Mouse (Mus musculus): ENCODE results near the gene Bpgm. TPM values are rescaled to one million over a fixed set of nuclear protein-coding genes. Genes with fewer than 3 reads are reported as not detected.
A peak's percentile ranks its signal among the peaks of the same experiment; 100 is the strongest.

Gene Bpgm
- polyA plus RNA-seq, 1 experiment: not detected

DNA sequence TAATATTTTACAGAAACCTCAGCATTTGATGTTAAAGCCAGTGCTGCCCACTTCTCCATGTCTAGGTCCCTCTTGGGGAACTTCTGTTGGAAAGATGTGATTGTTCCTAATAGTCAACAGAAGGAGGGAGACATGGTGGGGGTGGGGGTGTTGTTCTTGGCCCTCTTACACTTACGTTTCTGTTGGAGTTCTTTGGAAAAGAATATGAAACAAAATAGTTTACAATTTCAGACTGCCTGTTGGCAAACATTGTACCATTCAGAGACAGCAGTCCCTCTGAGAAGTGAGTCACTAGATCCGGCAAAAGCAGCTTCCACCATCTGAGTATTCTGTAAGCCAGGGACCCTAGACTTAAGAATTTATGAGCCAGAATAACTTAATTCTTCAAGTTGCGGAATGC, 54.0 kb downstream of the Bpgm start:
- 64% methylated on average over 3 of the region's 3 CpGs for WGBS
- no peak overlapping the region for H3K4me3 ChIP-seq (ENCODE audit: insufficient read depth, low read depth, low read length)
- no peak overlapping the region for H3K27ac ChIP-seq (ENCODE audit: insufficient read depth, low read depth, low read length)
- H3K4me1 ChIP-seq (ENCODE audit: control insufficient read depth, insufficient read depth, low read length): peaks cover 2% of the 10 kb centered on the region; the same call in 1 of the 2 replicates
- TF ChIP-seq CTCF (IDR thresholded peaks at IDR 0.05; ENCODE audit: insufficient read depth, low read depth, low read length) (no peak), POLR2A (IDR thresholded peaks at IDR 0.05; ENCODE audit: insufficient read depth, low read depth, low read length) (no peak)

- Histone ChIP-seq H3K4me3 (ENCODE audit: insufficient read depth, low read depth, low read length) (no peak overlapping the region), H3K4me1 (ENCODE audit: control insufficient read depth, insufficient read depth, low read length) (peaks cover 2% of the 10 kb centered on the region; the same call in 1 of the 2 replicates), H3K27ac (ENCODE audit: insufficient read depth, low read depth, low read length) (no peak overlapping the region)
- TF ChIP-seq CTCF (IDR thresholded peaks at IDR 0.05; ENCODE audit: insufficient read depth, low read depth, low read length): no peak
- no peak for TF ChIP-seq POLR2A (IDR thresholded peaks at IDR 0.05; ENCODE audit: insufficient read depth, low read depth, low read length)
- WGBS: 100% methylated on average over 1 of the region's 1 CpGs
These were observed 57.0 kb downstream of the Bpgm start for GRCm38 (mm10) chr6:34533055-34533454.

DNA sequence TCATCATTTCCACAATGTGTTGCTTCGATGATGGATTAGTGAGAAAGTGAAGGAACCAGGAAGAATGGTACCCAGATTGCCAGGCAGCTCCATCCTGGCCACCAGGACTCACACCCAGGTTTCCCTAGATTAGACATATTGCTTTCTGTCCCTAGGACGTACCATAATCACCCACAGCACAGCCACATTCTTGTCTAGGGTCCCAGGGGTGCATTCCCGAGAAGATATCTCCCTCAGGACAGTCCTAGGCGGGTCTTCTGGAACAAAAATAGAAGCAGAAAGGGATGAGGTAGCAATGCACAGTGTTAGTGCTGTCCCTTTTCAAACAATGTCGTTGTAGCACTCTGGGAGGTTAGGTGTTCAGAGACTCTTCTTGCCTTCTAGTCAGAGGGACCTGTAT, 57.9 kb downstream of the Bpgm start:
- Histone ChIP-seq H3K4me1 (ENCODE audit: control insufficient read depth, insufficient read depth, low read length) (peaks cover 2% of the 10 kb centered on the region; the same call in 1 of the 2 replicates), H3K27ac (ENCODE audit: insufficient read depth, low read depth, low read length) (no peak overlapping the region), H3K4me3 (ENCODE audit: insufficient read depth, low read depth, low read length) (no peak overlapping the region)
- TF ChIP-seq CTCF (IDR thresholded peaks at IDR 0.05; ENCODE audit: insufficient read depth, low read depth, low read length) (no peak), POLR2A (IDR thresholded peaks at IDR 0.05; ENCODE audit: insufficient read depth, low read depth, low read length) (no peak)
- WGBS: 85% methylated on average over 5 of the region's 5 CpGs

- peaks cover 9% of the 10 kb centered on the region for H3K4me1 ChIP-seq (ENCODE audit: control insufficient read depth, insufficient read depth, low read length)
- no peak for TF ChIP-seq CTCF (IDR thresholded peaks at IDR 0.05; ENCODE audit: insufficient read depth, low read depth, low read length)
- no peak for TF ChIP-seq POLR2A (IDR thresholded peaks at IDR 0.05; ENCODE audit: insufficient read depth, low read depth, low read length)
- WGBS: 74% methylated on average over 4 of the region's 4 CpGs
- H3K4me3 ChIP-seq (ENCODE audit: insufficient read depth, low read depth, low read length): no peak overlapping the region
- no peak overlapping the region for H3K27ac ChIP-seq (ENCODE audit: insufficient read depth, low read depth, low read length)
These were observed 66.9 kb downstream of the Bpgm start for GRCm38 (mm10) chr6:34542866-34543265.

- TF ChIP-seq POLR2A (IDR thresholded peaks at IDR 0.05; ENCODE audit: insufficient read depth, low read depth, low read length) (no peak), CTCF (IDR thresholded peaks at IDR 0.05; ENCODE audit: insufficient read depth, low read depth, low read length) (no peak)
- H3K27ac ChIP-seq (ENCODE audit: insufficient read depth, low read depth, low read length): no peak overlapping the region
- WGBS: 44% methylated on average over 21 of the region's 21 CpGs
- H3K4me1 ChIP-seq (ENCODE audit: control insufficient read depth, insufficient read depth, low read length): peaks cover 9% of the 10 kb centered on the region
- H3K4me3 ChIP-seq (ENCODE audit: insufficient read depth, low read depth, low read length): no peak overlapping the region
These were observed 67.5 kb downstream of the Bpgm start for GRCm38 (mm10) chr6:34543303-34544206.

DNA sequence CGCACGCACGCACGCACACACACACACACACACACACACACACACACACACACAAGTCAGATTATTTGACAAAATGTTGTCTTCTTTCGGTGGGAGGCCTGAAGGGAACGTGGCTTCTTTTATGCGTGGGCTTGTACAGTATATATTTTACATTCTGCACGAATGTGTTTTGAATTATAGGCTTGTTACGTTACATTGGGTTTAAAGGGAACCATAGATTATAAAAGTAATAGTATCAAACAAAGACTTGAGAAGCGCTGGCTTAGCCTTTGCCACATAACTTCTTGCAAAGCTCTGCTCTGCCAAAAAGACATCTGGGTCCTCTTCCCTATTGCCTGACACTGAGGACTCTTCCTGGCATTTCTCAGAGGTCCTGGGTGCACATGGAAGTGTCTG, 68.2 kb downstream of the Bpgm start:
- Histone ChIP-seq H3K27ac (ENCODE audit: insufficient read depth, low read depth, low read length) (no peak overlapping the region), H3K4me1 (ENCODE audit: control insufficient read depth, insufficient read depth, low read length) (peaks cover 9% of the 10 kb centered on the region), H3K4me3 (ENCODE audit: insufficient read depth, low read depth, low read length) (no peak overlapping the region)
- 53% methylated on average over 10 of the region's 10 CpGs for WGBS
- TF ChIP-seq CTCF (IDR thresholded peaks at IDR 0.05; ENCODE audit: insufficient read depth, low read depth, low read length): no peak
- no peak for TF ChIP-seq POLR2A (IDR thresholded peaks at IDR 0.05; ENCODE audit: insufficient read depth, low read depth, low read length)

DNA sequence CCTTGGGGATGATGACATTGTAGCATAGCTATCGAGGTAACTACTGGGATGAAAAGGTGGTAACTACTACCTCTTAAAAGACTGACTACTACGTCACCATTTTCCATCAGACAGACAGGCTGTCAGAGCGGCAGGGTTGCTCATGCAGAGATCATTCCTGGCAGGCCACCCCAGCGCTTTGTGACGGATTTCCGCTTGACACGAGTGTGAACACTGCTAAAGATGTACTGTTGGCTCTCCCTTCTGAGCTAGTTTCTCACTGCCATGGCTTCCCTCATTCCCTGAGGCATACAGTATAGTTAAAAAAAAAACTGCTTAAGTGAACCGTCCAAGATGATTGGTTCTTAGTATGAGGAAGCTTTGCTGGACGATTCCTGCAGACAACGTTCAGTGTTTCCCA, 69.3 kb downstream of the Bpgm start:
- Histone ChIP-seq H3K4me3 (ENCODE audit: insufficient read depth, low read depth, low read length) (no peak overlapping the region), H3K4me1 (ENCODE audit: control insufficient read depth, insufficient read depth, low read length) (peaks cover 9% of the 10 kb centered on the region), H3K27ac (ENCODE audit: insufficient read depth, low read depth, low read length) (no peak overlapping the region)
- 63% methylated on average over 10 of the region's 10 CpGs for WGBS
- no peak for TF ChIP-seq CTCF (IDR thresholded peaks at IDR 0.05; ENCODE audit: insufficient read depth, low read depth, low read length)
- TF ChIP-seq POLR2A (IDR thresholded peaks at IDR 0.05; ENCODE audit: insufficient read depth, low read depth, low read length): no peak

- H3K4me1 ChIP-seq (ENCODE audit: control insufficient read depth, insufficient read depth, low read length): peaks cover 6% of the 10 kb centered on the region
- H3K27ac ChIP-seq (ENCODE audit: insufficient read depth, low read depth, low read length): no peak overlapping the region
- H3K4me3 ChIP-seq (ENCODE audit: insufficient read depth, low read depth, low read length): no peak overlapping the region
- TF ChIP-seq CTCF (IDR thresholded peaks at IDR 0.05; ENCODE audit: insufficient read depth, low read depth, low read length): no peak
- no peak for TF ChIP-seq POLR2A (IDR thresholded peaks at IDR 0.05; ENCODE audit: insufficient read depth, low read depth, low read length)
- 72% methylated on average over 13 of the region's 13 CpGs for WGBS
These were observed 72.5 kb downstream of the Bpgm start for GRCm38 (mm10) chr6:34548406-34548990.

GRCm38 (mm10) chr6:34549017-34549416, 73.0 kb downstream of the Bpgm start:
- no peak for TF ChIP-seq POLR2A (IDR thresholded peaks at IDR 0.05; ENCODE audit: insufficient read depth, low read depth, low read length)
- peak; percentile 35; the same call in 1 of the 2 replicates for TF ChIP-seq CTCF (IDR thresholded peaks at IDR 0.05; ENCODE audit: insufficient read depth, low read depth, low read length)
- Histone ChIP-seq H3K4me3 (ENCODE audit: insufficient read depth, low read depth, low read length) (no peak overlapping the region), H3K27ac (ENCODE audit: insufficient read depth, low read depth, low read length) (no peak overlapping the region), H3K4me1 (ENCODE audit: control insufficient read depth, insufficient read depth, low read length) (peaks cover 3% of the 10 kb centered on the region)
- WGBS: 46% methylated on average over 2 of the region's 2 CpGs
